In the genomic region with DNA sequence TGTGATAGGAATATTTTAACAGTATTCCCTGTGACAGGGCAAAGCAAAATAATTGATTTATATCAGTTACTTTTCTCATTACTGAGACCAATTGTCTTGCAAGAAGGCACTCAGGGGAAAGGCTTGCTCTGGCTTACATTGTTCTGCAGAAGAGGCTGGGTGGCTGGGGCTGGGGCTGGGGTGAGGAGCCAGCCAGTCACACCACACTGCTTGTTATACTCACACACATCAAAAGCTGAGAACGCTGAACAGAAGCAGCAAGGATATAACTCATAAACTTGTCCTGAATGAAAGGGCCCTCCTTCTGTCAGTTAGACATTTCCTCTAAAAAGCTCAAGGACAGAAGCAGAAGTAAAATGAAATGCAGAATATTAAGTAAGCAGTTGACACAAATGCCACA, we compare ENCODE assay signal across 23 mouse cellular contexts. TPM values are rescaled to one million over a fixed set of nuclear protein-coding genes. Genes with fewer than 3 reads are reported as not detected.
DNase-seq lines count a peak whose midpoint lies in the region; ATAC-seq and TF ChIP-seq lines count a peak whose summit lies in the region.
"Had no signal": no experiment of that assay in that cellular context is flagged by ENCODE, and none has a peak within 500 bp of the region (broad histone marks: within the 10 kb centered on the region; RNA-seq: fewer than 3 reads in every experiment).

No protein-coding gene starts in this region.

- H3K27ac ChIP-seq in midbrain, embryonic 13.5 days: no peak overlapping the region
- no peak overlapping the region for H3K27ac ChIP-seq in midbrain, embryonic 14.5 days (replicated peaks; ENCODE audit: low read depth, low read length)
- H3K27ac ChIP-seq in heart, adult 2 months: no peak overlapping the region
- H3K27ac ChIP-seq: embryonic facial prominence, embryonic 10.5 days; embryonic facial prominence, embryonic 12.5 days; forebrain, embryonic 13.5 days; forebrain, embryonic 15.5 days had no signal

- no peaks in the 10 kb centered on the region for H3K4me1 ChIP-seq in midbrain, embryonic 13.5 days (replicated peaks)
- no peaks in the 10 kb centered on the region for H3K4me1 ChIP-seq in midbrain, embryonic 14.5 days (ENCODE audit: control insufficient read depth, insufficient read depth, low read length)
- H3K4me1 ChIP-seq in heart, adult 2 months (ENCODE audit: control insufficient read depth, insufficient read depth, low read length): peaks cover 1% of the 10 kb centered on the region
- H3K4me1 ChIP-seq: embryonic facial prominence, embryonic 10.5 days; embryonic facial prominence, embryonic 12.5 days; forebrain, embryonic 13.5 days; forebrain, embryonic 15.5 days had no signal

- TF ChIP-seq CTCF in heart, adult 2 months (IDR thresholded peaks at IDR 0.05): no peak

- ATAC-seq in midbrain, embryonic 13.5 days: 0 out of 2 replicates have a peak, but pooled peaks have one; percentile 53
- ATAC-seq in midbrain, embryonic 14.5 days (ENCODE audit: low FRiP score, low TSS enrichment): no peak; the same call in 1 of the 2 replicates
- ATAC-seq in hematopoietic stem cell, adult 5-6 weeks (replicated peaks in 1 of 2; ENCODE audit: insufficient read depth in 1 of 2, low FRiP score in 2 of 2, low TSS enrichment in 1 of 2, low read depth in 1 of 2, poor library complexity in 2 of 2, severe bottlenecking in 2 of 2): peak; percentile 71 to 90
- ATAC-seq: forebrain, embryonic 13.5 days; forebrain, embryonic 15.5 days; forebrain, postnatal 0 days had no signal

- no peaks in the 10 kb centered on the region for H3K36me3 ChIP-seq in midbrain, embryonic 13.5 days
- H3K36me3 ChIP-seq in midbrain, embryonic 14.5 days (ENCODE audit: control insufficient read depth, insufficient read depth, low read length): no peaks in the 10 kb centered on the region
- 0 out of 2 replicates have a peak, but pooled peaks cover 2% of the 10 kb centered on the region for H3K36me3 ChIP-seq in heart, adult 2 months (ENCODE audit: control insufficient read depth, insufficient read depth, low read length)
- H3K36me3 ChIP-seq: embryonic facial prominence, embryonic 10.5 days; embryonic facial prominence, embryonic 12.5 days; forebrain, embryonic 15.5 days had no signal

- H3K27me3 ChIP-seq in midbrain, embryonic 13.5 days: no peaks in the 10 kb centered on the region
- H3K27me3 ChIP-seq in midbrain, embryonic 14.5 days (ENCODE audit: control insufficient read depth, insufficient read depth, low read length): no peaks in the 10 kb centered on the region
- H3K27me3 ChIP-seq in heart, adult 2 months (ENCODE audit: control insufficient read depth, insufficient read depth, low read length): no peaks in the 10 kb centered on the region
- H3K27me3 ChIP-seq: forebrain, embryonic 13.5 days; forebrain, embryonic 15.5 days had no signal

- H3K9me3 ChIP-seq in midbrain, embryonic 13.5 days: no peaks in the 10 kb centered on the region
- no peaks in the 10 kb centered on the region for H3K9me3 ChIP-seq in midbrain, embryonic 14.5 days (ENCODE audit: control insufficient read depth, low read length)
- H3K9me3 ChIP-seq: embryonic facial prominence, embryonic 10.5 days; embryonic facial prominence, embryonic 12.5 days; forebrain, embryonic 13.5 days; forebrain, embryonic 15.5 days had no signal

- no peak for TF ChIP-seq EP300 in heart, adult 2 months (IDR thresholded peaks at IDR 0.05; ENCODE audit: insufficient read depth, low read depth, low read length)

- DNase-seq in midbrain, embryonic 14.5 days: no peak
- DNase-seq in heart, adult 2 months: no peak
- no peak for DNase-seq in spleen, postnatal 36 days (ENCODE audit: low spot score in 2 of 2)
- DNase-seq: adrenal gland, adult 2 months; adrenal gland, postnatal 10 days; adrenal gland, postnatal 25 days; cerebellum, adult 11 months; cerebellum, adult 18-20 months; cerebellum, adult 8-10 months; cerebellum, adult 9-11 months; cerebellum, postnatal 14 days; cerebellum, postnatal 36 days; forebrain, postnatal 0 days had no signal

- intact Hi-C loops in heart, adult 2 months (cut with DNase I): no loop called here

- TF ChIP-seq POLR2A in heart, adult 2 months (IDR thresholded peaks at IDR 0.05; ENCODE audit: insufficient read depth, low read depth, low read length): no peak

- H3K4me3 ChIP-seq in midbrain, embryonic 13.5 days (replicated peaks): no peak overlapping the region
- no peak overlapping the region for H3K4me3 ChIP-seq in midbrain, embryonic 14.5 days (replicated peaks; ENCODE audit: low read depth, low read length)
- H3K4me3 ChIP-seq in heart, adult 2 months: no peak overlapping the region
- H3K4me3 ChIP-seq: embryonic facial prominence, embryonic 10.5 days; embryonic facial prominence, embryonic 12.5 days; forebrain, embryonic 13.5 days; forebrain, embryonic 15.5 days had no signal

- H3K9ac ChIP-seq in midbrain, embryonic 13.5 days (replicated peaks): no peak overlapping the region
- H3K9ac ChIP-seq in midbrain, embryonic 14.5 days (replicated peaks; ENCODE audit: low read length): no peak overlapping the region
- no peak overlapping the region for H3K9ac ChIP-seq in heart, adult 2 months (ENCODE audit: low read depth, low read length)
- H3K9ac ChIP-seq: embryonic facial prominence, embryonic 12.5 days; forebrain, embryonic 13.5 days; forebrain, embryonic 15.5 days; forebrain, postnatal 0 days had no signal

- 65% methylated on average over 1 of the region's 1 CpGs for WGBS in midbrain, embryonic 13.5 days
- WGBS in midbrain, embryonic 14.5 days: 37% methylated on average over 1 of the region's 1 CpGs
- 53% methylated on average over 1 of the region's 1 CpGs for WGBS in heart, adult 2 months

- H3K4me2 ChIP-seq in midbrain, embryonic 13.5 days (replicated peaks): no peak overlapping the region
- H3K4me2 ChIP-seq in midbrain, embryonic 14.5 days (ENCODE audit: low read length): no peak overlapping the region
- H3K4me2 ChIP-seq: embryonic facial prominence, embryonic 12.5 days; forebrain, embryonic 13.5 days; forebrain, embryonic 15.5 days had no signal

- no peaks in the 10 kb centered on the region for H3K79me2 ChIP-seq in heart, adult 2 months (replicated peaks; ENCODE audit: control insufficient read depth, insufficient read depth, low read length)

RNA-seq across cellular contexts. Expression of a gene that starts 17.7 kb away (rescaled TPM):
- 0.30 and 0.32 TPM in 2 replicates for polyA plus RNA-seq in midbrain, embryonic 13.5 days (2015; fragmentation: Nextera tagmentation; extraction: Ambion mirVana)
- 0.22 TPM in 1 of 2 replicates, not detected in the other for polyA plus RNA-seq in midbrain, embryonic 14.5 days (2014; fragmentation: Nextera tagmentation; extraction: Ambion mirVana)
- total RNA-seq in hematopoietic stem cell, adult 5-6 weeks (2017): not detected in 2 replicates
- not detected for total RNA-seq in heart, adult 2 months (2021)
- polyA plus RNA-seq in heart, adult 2 months (2012; rRNA removed): 0.27 TPM in 1 of 2 replicates, not detected in the other
- total RNA-seq: adrenal gland, postnatal 10 days; ES-E14; forebrain, postnatal 0 days; MEL had no signal
- polyA plus RNA-seq: adrenal gland, adult 2 months; C2C12; embryonic facial prominence, embryonic 10.5 days; embryonic facial prominence, embryonic 12.5 days; forebrain, embryonic 11.5 days; forebrain, embryonic 13.5 days had no signal

RNA-seq across cellular contexts. Expression of a gene that starts 53.1 kb away (rescaled TPM):
- polyA plus RNA-seq in midbrain, embryonic 13.5 days (2015; fragmentation: Nextera tagmentation; extraction: Ambion mirVana): 58.4 and 61.9 TPM in 2 replicates
- polyA plus RNA-seq in midbrain, embryonic 14.5 days (2014; fragmentation: Nextera tagmentation; extraction: Ambion mirVana): 46.0 and 57.5 TPM in 2 replicates
- 82.5 and 93.7 TPM in 2 replicates for total RNA-seq in hematopoietic stem cell, adult 5-6 weeks (2017)
- 10 to 100 TPM; 44.8 to 56.8 TPM for total RNA-seq in heart, adult 2 months (2021)
- polyA plus RNA-seq in heart, adult 2 months (2012; rRNA removed): 11.2 and 26.9 TPM in 2 replicates

RNA-seq across cellular contexts. Expression of a gene that starts 53.5 kb away (rescaled TPM):
- 3.5 and 5.3 TPM in 2 replicates for polyA plus RNA-seq in midbrain, embryonic 13.5 days (2015; fragmentation: Nextera tagmentation; extraction: Ambion mirVana)
- 5.9 and 7.0 TPM in 2 replicates for polyA plus RNA-seq in midbrain, embryonic 14.5 days (2014; fragmentation: Nextera tagmentation; extraction: Ambion mirVana)
- total RNA-seq in hematopoietic stem cell, adult 5-6 weeks (2017): not detected in 2 replicates
- 10 to 100 TPM; 18.6 to 22.6 TPM for total RNA-seq in heart, adult 2 months (2021)
- polyA plus RNA-seq in heart, adult 2 months (2012; rRNA removed): 25.4 and 54.8 TPM in 2 replicates
- total RNA-seq: adrenal gland, adult 2 months had no signal
